Mouse (Mus musculus) urinary bladder, postnatal 36 days (tissue): ENCODE results near the gene Bub1b.

Experiments used
- DNase-seq, 2 experiments: peaks; one replicate each; pipeline ENCODE4 v3.0.0; 2022; ENCODE audit warnings: low spot score in 2 of 2, mixed read lengths in 1 of 2

The Bub1b gene

DNA sequence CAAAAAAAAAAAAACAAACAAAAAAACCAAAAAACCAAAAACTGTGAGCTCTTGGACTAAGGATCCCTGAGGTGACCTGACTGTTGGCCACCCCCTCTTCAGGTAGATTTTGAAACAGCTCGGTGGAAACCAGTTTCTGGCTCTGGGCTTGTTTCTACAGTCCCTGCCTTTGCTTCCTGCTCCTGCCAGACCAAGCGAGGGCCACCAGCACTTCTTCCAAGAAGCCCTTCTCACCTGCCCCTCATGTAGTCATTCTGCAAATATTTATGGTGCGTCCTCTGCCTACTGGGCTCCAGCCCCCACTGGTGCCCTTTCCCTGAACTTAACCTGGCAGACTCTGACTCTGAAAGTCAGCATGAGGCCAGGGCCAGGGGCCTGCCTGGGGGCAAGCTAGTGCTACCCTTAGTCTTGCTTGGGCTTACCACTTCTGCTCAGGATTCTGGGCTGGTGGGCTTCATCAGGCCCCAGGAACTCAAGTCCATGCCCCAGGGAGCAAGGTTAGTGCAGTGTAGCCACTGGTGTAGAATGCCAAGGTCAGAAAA lies 67.0 kb downstream of the Bub1b start:
- no peak for DNase-seq

DNA sequence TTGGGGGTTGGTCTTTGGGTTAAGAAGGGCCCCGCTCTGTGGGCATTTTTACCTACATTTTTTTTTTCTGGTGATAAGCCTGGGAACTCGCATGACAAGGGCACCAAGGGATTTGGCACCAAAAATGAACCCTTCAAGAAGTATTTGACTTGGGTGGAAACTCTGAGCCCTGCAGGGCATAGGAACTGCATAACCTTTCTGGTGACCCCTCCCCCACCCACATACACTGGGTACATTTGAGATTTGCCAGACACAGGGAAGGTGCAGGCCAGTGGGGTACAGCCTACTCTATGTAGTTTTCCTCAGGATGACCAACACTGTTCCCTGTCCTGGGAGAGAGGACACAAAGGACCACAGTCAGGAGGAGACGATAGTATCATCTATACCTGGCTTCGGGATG lies 67.6 kb downstream of the Bub1b start:
- DNase-seq: no peak

GRCm38 (mm10) chr2:118667181-118667580 lies 69.2 kb downstream of the Bub1b start:
- no peak for DNase-seq

GRCm38 (mm10) chr2:118669245-118669644 lies 71.2 kb downstream of the Bub1b start:
- DNase-seq: no peak

DNA sequence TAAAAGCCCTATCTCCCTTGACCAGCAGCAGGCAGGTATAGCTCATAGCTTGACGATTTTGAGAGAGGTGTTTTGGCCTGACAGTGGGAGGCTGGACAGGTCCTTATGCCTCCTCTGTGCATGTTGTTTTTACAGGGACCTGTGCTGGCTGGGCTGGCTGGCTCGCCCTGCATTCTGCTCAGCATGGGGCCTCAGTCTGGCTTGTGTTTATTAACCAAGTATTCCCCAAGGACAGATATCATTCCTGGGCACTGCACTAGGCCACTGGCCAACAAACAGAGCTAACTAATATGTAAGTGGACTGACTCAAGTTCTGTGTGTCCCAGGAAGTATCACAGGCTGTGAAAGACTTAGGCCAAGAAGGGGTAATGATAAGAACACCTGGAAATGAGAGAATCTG lies 71.8 kb downstream of the Bub1b start:
- DNase-seq: no peak

DNA sequence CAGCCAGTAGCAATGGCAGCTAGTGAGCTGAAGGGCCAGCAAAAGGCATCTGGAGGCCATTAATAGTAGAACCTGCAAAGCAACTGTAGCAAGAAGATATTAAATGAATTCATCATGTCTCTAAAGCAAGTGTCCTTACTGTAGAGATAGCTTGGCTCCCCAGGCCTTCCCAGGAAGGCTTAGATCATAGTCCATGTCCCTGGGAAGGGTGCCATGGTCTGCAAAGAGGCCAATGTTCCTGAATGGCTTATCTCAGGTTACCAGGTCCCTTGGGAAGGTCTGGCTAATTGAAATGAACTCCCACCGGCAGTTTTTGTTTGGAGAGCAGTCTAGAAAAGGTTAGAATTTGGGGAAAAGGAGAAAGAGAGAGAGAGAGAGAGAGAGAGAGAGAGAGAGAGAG lies 73.7 kb downstream of the Bub1b start:
- DNase-seq: no peak

DNA sequence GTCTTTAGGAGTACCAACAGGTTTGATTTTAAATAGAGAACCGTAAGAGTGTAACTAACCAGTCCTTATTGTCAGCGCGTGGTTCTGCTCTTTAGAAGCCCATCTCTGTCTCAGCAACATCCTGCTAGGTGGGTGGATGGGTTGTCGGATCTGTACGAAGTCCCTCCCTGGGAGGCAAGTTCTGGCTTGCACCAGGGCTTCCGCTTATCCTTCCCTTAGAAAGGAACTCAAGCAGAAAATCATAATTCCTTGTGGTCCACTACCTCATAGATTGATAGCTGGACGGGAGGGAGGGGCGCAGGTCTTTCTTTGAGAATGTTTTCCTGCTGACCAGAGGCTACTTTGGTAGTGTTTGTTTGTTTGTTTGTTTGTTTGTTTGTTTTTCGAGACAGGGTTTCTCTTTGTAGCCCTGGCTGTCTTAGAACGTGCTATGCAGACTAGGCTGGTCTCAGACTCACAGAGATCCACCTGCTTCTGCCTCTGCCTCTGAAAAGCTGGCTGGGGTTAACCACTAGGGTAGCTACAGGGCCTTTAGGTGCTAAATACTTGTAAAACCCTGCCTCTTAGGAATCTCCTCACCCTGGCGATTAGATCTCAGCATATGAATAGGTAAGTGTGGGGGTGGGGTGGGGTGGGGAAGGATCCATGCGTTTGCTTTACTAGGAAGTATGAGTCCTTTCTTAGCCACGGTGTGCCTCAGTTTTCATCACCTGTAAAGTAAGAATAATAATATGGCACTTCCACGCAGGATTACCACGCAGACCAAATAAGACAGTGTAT lies 75.9 kb downstream of the Bub1b start:
- no peak for DNase-seq

DNA sequence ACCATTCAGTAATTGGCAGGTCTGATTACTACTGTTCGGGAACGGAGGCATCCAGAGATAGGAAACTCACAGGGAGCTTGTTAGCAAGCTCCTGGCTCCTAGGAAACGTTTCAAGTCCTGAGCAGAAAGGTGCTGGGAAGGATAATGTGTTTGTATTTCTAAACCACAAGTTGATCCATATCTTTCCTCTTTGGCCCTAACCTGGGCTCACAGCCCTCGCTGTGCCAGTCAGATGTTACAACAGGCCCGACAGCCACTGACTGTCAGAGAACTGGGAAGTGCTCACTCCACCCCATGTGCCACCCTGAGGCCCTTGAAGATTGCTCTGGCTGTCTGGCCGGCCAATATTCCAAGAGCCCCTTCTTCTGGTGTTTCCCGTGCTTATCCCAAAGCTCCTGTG lies 76.5 kb downstream of the Bub1b start:
- peak in 1 of 2 experiments; percentile 58 for DNase-seq

DNA sequence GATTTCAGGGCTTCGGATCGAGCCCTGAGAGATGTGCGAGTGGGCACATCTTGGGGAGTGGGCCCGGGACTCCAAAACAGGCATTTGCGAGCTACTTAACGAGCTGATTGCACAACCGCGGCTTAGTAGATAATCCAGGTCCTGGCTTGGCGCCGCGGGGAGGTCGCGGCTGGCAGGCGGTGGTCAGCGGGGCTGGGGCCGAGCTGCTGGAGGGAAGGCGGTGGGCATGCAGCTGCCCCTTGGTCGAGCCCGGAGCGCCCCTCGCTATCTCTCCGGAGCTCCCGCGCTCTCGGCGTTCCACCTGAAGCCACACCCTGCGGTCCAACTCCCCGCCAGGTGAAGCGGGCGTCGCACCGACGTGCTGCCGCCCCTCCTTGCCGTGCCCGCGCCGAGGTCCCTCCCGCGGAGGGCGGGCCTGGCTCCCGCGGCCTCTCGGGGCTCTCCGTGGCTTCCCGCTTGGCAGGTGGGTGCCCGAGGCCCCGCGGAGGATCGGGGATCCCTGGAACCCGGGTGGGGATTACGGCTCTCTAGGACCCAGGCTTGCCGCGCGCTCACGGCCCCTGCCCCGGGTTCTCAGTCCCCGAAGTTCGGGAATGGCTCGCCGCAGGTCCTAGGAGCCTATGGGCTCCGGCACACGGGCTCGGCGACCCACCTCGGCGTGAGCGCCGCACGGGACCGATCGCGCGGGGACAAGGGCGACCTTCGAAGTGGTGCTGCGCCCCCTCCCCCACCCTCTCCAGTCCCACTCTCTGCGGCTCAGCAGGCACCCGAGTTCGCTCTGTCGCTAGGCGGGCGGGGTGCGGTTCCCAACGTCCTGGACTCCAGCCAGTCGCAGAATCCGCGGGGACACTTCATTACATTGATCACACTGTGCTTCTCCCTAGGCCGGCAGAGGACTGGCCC lies 79.1 kb downstream of the Bub1b start:
- peak in 1 of 2 experiments; percentile 55 for DNase-seq

DNA sequence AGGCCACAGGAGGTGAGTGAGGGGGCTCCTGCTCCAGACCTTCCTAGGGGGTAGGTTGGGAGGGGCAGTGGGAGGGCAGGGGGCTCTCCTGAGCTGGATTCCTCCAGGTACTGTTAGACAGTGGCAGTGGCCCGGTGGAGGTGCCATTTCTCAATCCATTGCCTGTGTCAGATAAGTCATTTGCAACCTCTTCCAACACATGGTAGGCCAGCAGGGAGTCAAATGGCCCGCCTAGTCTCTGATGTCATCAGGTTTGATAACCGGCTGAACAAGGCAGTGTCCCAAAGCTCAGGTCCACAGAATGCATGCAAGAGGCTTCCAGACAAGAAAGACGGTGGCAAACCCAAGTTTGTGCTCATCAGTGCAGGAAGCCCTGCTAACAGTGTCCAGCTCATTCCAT lies 79.8 kb downstream of the Bub1b start:
- no peak for DNase-seq

GRCm38 (mm10) chr2:118679577-118679976 lies 81.6 kb downstream of the Bub1b start:
- DNase-seq: no peak

DNA sequence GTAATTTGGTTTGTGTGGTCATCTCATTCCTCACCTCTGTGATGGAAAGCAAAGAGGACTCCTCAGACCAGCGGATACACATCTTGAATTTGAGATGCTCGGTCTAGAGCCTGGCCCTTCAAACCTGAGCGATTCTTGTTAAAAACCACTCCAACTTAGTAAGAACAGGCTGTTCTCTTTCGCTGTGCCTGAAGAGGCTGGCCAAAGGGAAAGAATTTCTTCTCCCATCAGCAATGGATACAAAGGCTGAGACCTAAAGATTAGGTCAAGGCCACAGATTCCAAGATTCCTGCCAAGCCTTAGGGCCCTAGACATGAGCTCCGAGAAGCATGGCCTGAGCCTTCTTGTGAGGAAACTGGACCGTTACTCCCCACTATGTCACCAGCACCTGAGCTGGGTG lies 82.9 kb downstream of the Bub1b start:
- DNase-seq: no peak

DNA sequence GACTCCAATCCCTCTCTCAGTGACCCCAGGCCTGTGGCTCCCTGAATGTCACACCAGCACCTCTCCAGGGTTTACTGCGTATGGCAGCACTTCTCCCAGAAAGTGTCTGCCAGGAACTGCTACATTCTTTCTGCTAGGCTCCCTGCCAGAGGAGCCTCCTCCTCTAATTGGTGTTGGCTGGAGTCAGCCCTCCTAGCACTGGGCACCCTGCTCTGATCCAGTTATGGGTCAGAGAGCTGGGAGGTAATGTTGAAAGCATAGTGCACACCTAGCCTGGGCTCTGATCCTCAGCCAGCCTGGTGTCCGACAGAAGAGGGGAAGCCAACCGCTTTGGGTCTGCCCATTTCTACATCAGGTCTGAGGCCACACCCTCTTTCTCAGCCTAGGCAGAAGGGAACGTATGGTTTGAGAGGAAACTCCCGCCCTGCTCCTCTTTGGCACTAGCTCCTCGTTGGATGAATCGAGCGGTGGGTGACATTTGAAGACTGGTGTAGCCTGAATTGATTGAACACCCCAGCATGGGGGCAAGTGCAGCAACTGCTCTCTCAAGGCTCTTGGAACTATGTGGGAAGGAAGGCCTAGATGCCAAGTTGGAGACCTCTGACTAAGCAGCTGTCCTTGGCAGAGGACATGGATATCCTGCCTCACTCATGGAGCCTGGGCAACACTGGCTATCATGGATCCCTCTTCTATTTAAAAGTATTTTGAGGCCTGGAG lies 84.7 kb downstream of the Bub1b start:
- DNase-seq: no peak

DNA sequence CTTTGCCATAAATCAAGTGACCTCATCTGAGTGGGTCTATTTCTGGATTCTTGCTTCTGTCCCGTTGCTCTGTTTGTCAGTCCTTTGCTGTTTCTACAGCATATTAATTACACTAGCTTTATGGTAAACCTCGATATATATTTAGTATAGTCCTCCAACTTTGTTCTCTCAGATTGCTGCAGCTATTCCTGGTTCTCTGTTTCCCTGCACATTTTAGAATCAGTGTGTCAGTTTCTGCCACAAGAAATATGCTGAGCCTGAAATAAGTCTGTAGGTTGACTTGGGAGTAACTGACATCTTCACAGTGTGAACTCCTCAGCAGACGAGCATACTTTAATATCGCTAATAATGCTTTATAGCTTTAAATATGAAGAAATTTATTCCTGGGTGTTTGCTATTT lies 87.1 kb downstream of the Bub1b start:
- no peak for DNase-seq

DNA sequence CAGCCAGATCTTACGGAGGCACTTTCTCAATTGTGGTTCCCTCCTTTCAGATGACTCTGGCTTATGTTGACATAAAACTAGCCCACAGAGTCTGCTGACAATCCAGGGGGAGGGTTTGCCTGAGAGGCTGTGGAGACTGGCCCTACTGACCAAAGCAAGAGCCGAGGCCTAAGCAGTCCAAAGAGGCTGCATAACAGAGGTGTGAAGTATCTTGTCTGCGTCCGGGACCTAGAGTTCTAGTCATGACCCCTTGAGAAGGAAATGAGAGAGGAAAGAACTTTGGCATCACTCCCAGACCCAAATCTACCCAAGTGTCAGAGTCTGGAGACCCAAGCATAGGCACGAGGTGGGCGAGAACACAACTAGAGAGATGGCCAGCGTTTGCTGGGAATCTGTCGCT lies 88.7 kb downstream of the Bub1b start:
- no peak for DNase-seq

DNA sequence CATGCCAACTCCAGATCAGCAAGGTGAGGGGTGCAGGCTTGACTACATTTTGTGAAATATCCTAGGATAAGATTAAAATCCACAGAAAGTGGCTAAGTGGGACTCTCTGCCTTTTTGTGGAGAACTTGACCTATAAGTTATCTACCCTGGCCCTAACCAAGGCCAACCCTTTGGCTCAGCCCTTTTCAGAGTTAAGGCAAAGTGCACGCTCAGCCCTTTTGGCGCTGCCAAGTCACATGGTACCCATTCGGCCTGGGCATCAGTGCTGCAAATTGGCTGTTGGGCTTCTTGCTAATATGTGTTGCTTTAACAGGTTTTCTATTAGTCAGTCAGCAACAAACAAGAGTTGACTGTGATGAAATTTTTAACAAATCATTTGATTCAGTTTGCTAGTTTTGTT lies 89.8 kb downstream of the Bub1b start:
- DNase-seq: no peak

GRCm38 (mm10) chr2:118689875-118690274 lies 91.9 kb downstream of the Bub1b start:
- DNase-seq: no peak
